Mouse (Mus musculus) neural tube, embryonic 15.5 days (tissue): ENCODE data around the gene Nol4l. TPM values are rescaled to one million over a fixed set of nuclear protein-coding genes. Genes with fewer than 3 reads are reported as not detected.
A peak's percentile ranks its signal among the peaks of the same experiment; 100 is the strongest.

ENCODE experiments used
- ATAC-seq: fragments of 200-750 bp; cut with Nextera tagmentation; 2 replicates; pipeline ENCODE4 v1.8.0; 2017; ENCODE audit warnings: mild to moderate bottlenecking, moderate TSS enrichment, moderate library complexity; ENCODE audit not compliant: low FRiP score
- H3K27ac ChIP-seq: fragments of 300-500 bp; sonication (generic); replicated peaks from 2 replicates; pipeline ENCODE4 v1.5.1; 2015; ENCODE audit warnings: mild to moderate bottlenecking, inconsistent platforms
- H3K27me3 ChIP-seq: fragments of 300-500 bp; sonication (generic); replicated peaks from 2 replicates; pipeline ENCODE4 v1.6.1; 2015; ENCODE audit warnings: inconsistent platforms
- H3K36me3 ChIP-seq: fragments of 300-500 bp; sonication (generic); 2 replicates; pipeline ENCODE4 v1.6.1; 2015; ENCODE audit warnings: inconsistent platforms
- H3K4me1 ChIP-seq: fragments of 300-500 bp; sonication (generic); 2 replicates; pipeline ENCODE4 v1.6.1; 2015; ENCODE audit warnings: inconsistent platforms
- H3K4me2 ChIP-seq: fragments of 300-500 bp; sonication (generic); 2 replicates; pipeline ENCODE4 v1.6.1; 2015; ENCODE audit warnings: inconsistent platforms, mild to moderate bottlenecking, moderate library complexity
- H3K4me3 ChIP-seq: fragments of 300-500 bp; sonication (generic); replicated peaks from 2 replicates; pipeline ENCODE4 v1.5.1; 2015; ENCODE audit warnings: mild to moderate bottlenecking, inconsistent platforms
- H3K9ac ChIP-seq: fragments of 300-500 bp; sonication (generic); replicated peaks from 2 replicates; pipeline ENCODE4 v1.6.1; 2015; ENCODE audit warnings: mild to moderate bottlenecking, inconsistent platforms
- H3K9me3 ChIP-seq: fragments of 300-500 bp; sonication (generic); replicated peaks from 2 replicates; pipeline ENCODE4 v1.6.1; 2016; ENCODE audit warnings: inconsistent platforms
- WGBS: fragments of 180-500 bp; shearing (Covaris S2); methylation state at CpG from one replicate; pipeline ENCODE4 v1.1.7; 2015; ENCODE audit warnings: mixed read lengths; 5-methylcytosine and 5-hydroxymethylcytosine counted together
- polyA plus RNA-seq: library from polyadenylated mRNA; unstranded; fragments of >200 nt; fragmentation: Nextera tagmentation; extraction: Ambion mirVana; gene quantifications from 2 replicates; pipeline ENCODE4 v1.2.1, GENCODE M21; 2015

Nol4l gene
- polyA plus RNA-seq, 1 experiment from 2014 or later = 36.1 TPM

- Histone ChIP-seq H3K27ac (no peak overlapping the region), H3K27me3 (no peaks in the 10 kb centered on the region), H3K4me1 (peaks cover 21% of the 10 kb centered on the region), H3K9me3 (no peaks in the 10 kb centered on the region), H3K4me2 (no peak overlapping the region), H3K9ac (no peak overlapping the region), H3K36me3 (no peaks in the 10 kb centered on the region), H3K4me3 (no peak overlapping the region)
- ATAC-seq = no peak
- WGBS = 94% methylated on average over 3 of the region's 3 CpGs
Observed at GRCm38 (mm10) chr2:153447719-153448118, 82.1 kb downstream of the Nol4l start.

- no peaks in the 10 kb centered on the region for H3K36me3 ChIP-seq
- peak overlapping the region; percentile 97; the same call in 1 of the 2 replicates for H3K4me2 ChIP-seq
- no peak overlapping the region; the same call in 1 of the 2 replicates for H3K9ac ChIP-seq
- 20% methylated on average over 4 of the region's 4 CpGs for WGBS
- peak overlapping the region; percentile 97 for H3K27ac ChIP-seq
- no peak for ATAC-seq
- no peaks in the 10 kb centered on the region for H3K27me3 ChIP-seq
- H3K4me3 ChIP-seq = no peak overlapping the region
- H3K9me3 ChIP-seq = no peaks in the 10 kb centered on the region
- peaks cover 34% of the 10 kb centered on the region for H3K4me1 ChIP-seq
Observed at GRCm38 (mm10) chr2:153446476-153446875, 83.3 kb downstream of the Nol4l start.

GRCm38 (mm10) chr2:153446017-153446408 lies 83.8 kb downstream of the Nol4l start:
- H3K9ac ChIP-seq = peak overlapping the region; percentile 95
- no peaks in the 10 kb centered on the region for H3K9me3 ChIP-seq
- peaks cover 38% of the 10 kb centered on the region for H3K4me1 ChIP-seq
- under 1% methylated on average over 8 of the region's 8 CpGs for WGBS
- H3K27ac ChIP-seq = peak overlapping the region; percentile 97
- H3K36me3 ChIP-seq = no peaks in the 10 kb centered on the region
- no peak for ATAC-seq
- peak overlapping the region; percentile 96 for H3K4me3 ChIP-seq
- no peaks in the 10 kb centered on the region for H3K27me3 ChIP-seq
- H3K4me2 ChIP-seq = peak overlapping the region; percentile 97

- peaks cover 45% of the 10 kb centered on the region for H3K4me1 ChIP-seq
- H3K36me3 ChIP-seq = no peaks in the 10 kb centered on the region
- peak; percentile 56 for ATAC-seq
- H3K9ac ChIP-seq = peak overlapping the region; percentile 95
- H3K4me2 ChIP-seq = peak overlapping the region; percentile 97
- peak overlapping the region; percentile 97 for H3K27ac ChIP-seq
- no peaks in the 10 kb centered on the region for H3K9me3 ChIP-seq
- no peaks in the 10 kb centered on the region for H3K27me3 ChIP-seq
- under 1% methylated on average over 59 of the region's 59 CpGs for WGBS
- peak overlapping the region; percentile 96 for H3K4me3 ChIP-seq
Observed at GRCm38 (mm10) chr2:153445137-153446016, 84.4 kb downstream of the Nol4l start.

GRCm38 (mm10) chr2:153444254-153445136 lies 85.3 kb downstream of the Nol4l start:
- Histone ChIP-seq H3K27ac (peak overlapping the region; percentile 97), H3K9ac (peak overlapping the region; percentile 95), H3K4me3 (peak overlapping the region; percentile 96), H3K4me2 (peak overlapping the region; percentile 97), H3K27me3 (no peaks in the 10 kb centered on the region), H3K9me3 (no peaks in the 10 kb centered on the region), H3K36me3 (no peaks in the 10 kb centered on the region), H3K4me1 (peaks cover 49% of the 10 kb centered on the region)
- 0% methylated on average over 17 of the region's 64 CpGs for WGBS
- ATAC-seq = peak; percentile 79

- Histone ChIP-seq H3K36me3 (no peaks in the 10 kb centered on the region), H3K9me3 (no peaks in the 10 kb centered on the region), H3K27me3 (no peaks in the 10 kb centered on the region), H3K4me1 (peaks cover 56% of the 10 kb centered on the region), H3K4me2 (peak overlapping the region; percentile 97), H3K27ac (peak overlapping the region; percentile 97), H3K4me3 (peak overlapping the region; percentile 96), H3K9ac (peak overlapping the region; percentile 95)
- peak; percentile 51 for ATAC-seq
- WGBS = under 1% methylated on average over 56 of the region's 59 CpGs
Observed at GRCm38 (mm10) chr2:153443434-153444240, 86.1 kb downstream of the Nol4l start.

- H3K9ac ChIP-seq = peak overlapping the region; percentile 95
- H3K27me3 ChIP-seq = no peaks in the 10 kb centered on the region
- ATAC-seq = no peak
- H3K4me2 ChIP-seq = peak overlapping the region; percentile 97
- H3K4me1 ChIP-seq = peaks cover 65% of the 10 kb centered on the region
- peak overlapping the region; percentile 96 for H3K4me3 ChIP-seq
- no peaks in the 10 kb centered on the region for H3K9me3 ChIP-seq
- H3K36me3 ChIP-seq = no peaks in the 10 kb centered on the region
- peak overlapping the region; percentile 97 for H3K27ac ChIP-seq
- 5% methylated on average over 5 of the region's 5 CpGs for WGBS
Observed at GRCm38 (mm10) chr2:153442720-153443119, 87.1 kb downstream of the Nol4l start.

- Histone ChIP-seq H3K36me3 (no peaks in the 10 kb centered on the region), H3K9ac (peak overlapping the region; percentile 37; the same call in 1 of the 2 replicates), H3K27ac (0 out of 2 replicates have a peak overlapping the region, but pooled peaks have one; percentile 24), H3K27me3 (no peaks in the 10 kb centered on the region), H3K4me1 (peaks cover 73% of the 10 kb centered on the region), H3K4me2 (peak overlapping the region; percentile 97), H3K4me3 (0 out of 2 replicates have a peak overlapping the region, but pooled peaks have one; percentile 96), H3K9me3 (no peaks in the 10 kb centered on the region)
- ATAC-seq = no peak
- WGBS = 28% methylated on average over 3 of the region's 3 CpGs
Observed at GRCm38 (mm10) chr2:153441228-153441627, 88.5 kb downstream of the Nol4l start.

GRCm38 (mm10) chr2:153440755-153441154 lies 89.0 kb downstream of the Nol4l start:
- Histone ChIP-seq H3K36me3 (no peaks in the 10 kb centered on the region), H3K9ac (no peak overlapping the region; the same call in 1 of the 2 replicates), H3K9me3 (no peaks in the 10 kb centered on the region), H3K4me2 (peak overlapping the region; percentile 97), H3K4me3 (no peak overlapping the region), H3K27ac (0 out of 2 replicates have a peak overlapping the region, but pooled peaks have one; percentile 13), H3K4me1 (peaks cover 74% of the 10 kb centered on the region), H3K27me3 (no peaks in the 10 kb centered on the region)
- ATAC-seq = no peak
- WGBS = 43% methylated on average over 2 of the region's 2 CpGs

GRCm38 (mm10) chr2:153437306-153437659 lies 92.5 kb downstream of the Nol4l start:
- H3K4me1 ChIP-seq = peaks cover 94% of the 10 kb centered on the region

More at GRCm38 (mm10) chr2:153437306-153437659, 92.5 kb downstream of the Nol4l start:
- no peak for ATAC-seq
- no peak overlapping the region for H3K4me3 ChIP-seq
- no peaks in the 10 kb centered on the region for H3K9me3 ChIP-seq
- H3K27ac ChIP-seq = peak overlapping the region; percentile 70
- no peak overlapping the region for H3K9ac ChIP-seq
- peak overlapping the region; percentile 32 for H3K4me2 ChIP-seq
- no peaks in the 10 kb centered on the region for H3K27me3 ChIP-seq
- 0 out of 2 replicates have a peak, but pooled peaks cover 2% of the 10 kb centered on the region for H3K36me3 ChIP-seq
- WGBS = 32% methylated on average over 2 of the region's 2 CpGs
